Mouse (Mus musculus) layer of hippocampus, postnatal 10 days (tissue): ENCODE data around the gene Ankrd35. TPM values are rescaled to one million over a fixed set of nuclear protein-coding genes. Genes with fewer than 3 reads are reported as not detected.

Experiments used
- total RNA-seq, 2 experiments: library from RNA; stranded (reverse); gene quantifications; 2 replicates each; pipeline ENCODE4 v1.2.3; 2021

Gene Ankrd35
- total RNA-seq, 2 experiments from 2014 or later = 6.9 to 7.4 TPM

Other genes starting within 250 kb of the Ankrd35 start
- gene BC107364, start 217.8 kb upstream of the Ankrd35 start, total RNA-seq = not detected
- gene Hfe2, start 145.0 kb upstream of the Ankrd35 start, total RNA-seq = under 1 TPM; 0.41 to 0.49 TPM
- 10 to 100 TPM; 36.5 to 46.1 TPM for gene Txnip, start 112.2 kb upstream of the Ankrd35 start, total RNA-seq
- gene Gm16253, start 93.1 kb upstream of the Ankrd35 start, total RNA-seq = not detected
- 10 to 100 TPM; 27.5 to 28.6 TPM for gene Polr3gl, start 76.0 kb upstream of the Ankrd35 start, total RNA-seq
- gene Ankrd34a, start 73.5 kb upstream of the Ankrd35 start, total RNA-seq = 10 to 100 TPM; 41.3 to 45.5 TPM
- 10 to 100 TPM; 40.8 to 44.5 TPM for gene Lix1l, start 69.0 kb upstream of the Ankrd35 start, total RNA-seq
- 10 to 100 TPM; 69.9 to 75.6 TPM for gene Rbm8a, start 40.2 kb upstream of the Ankrd35 start, total RNA-seq
- gene Pex11b, start 34.8 kb upstream of the Ankrd35 start, total RNA-seq = 10 to 100 TPM; 43.2 to 50.3 TPM
- gene Gm42957, start 34.7 kb upstream of the Ankrd35 start, total RNA-seq = under 1 TPM; 0.25 to 0.34 TPM
- 1 to 10 TPM; 1.4 to 1.8 TPM for gene Itga10, start 24.5 kb upstream of the Ankrd35 start, total RNA-seq
- 10 to 100 TPM; 25.6 to 31.7 TPM for gene Pias3, start 26.3 kb downstream of the Ankrd35 start, total RNA-seq
- gene Nudt17, start 38.4 kb downstream of the Ankrd35 start, total RNA-seq = 10 to 100 TPM in 1 of 2 experiments, 1 to 10 TPM in 1; 9.8 to 11.0 TPM
- gene Polr3c, start 57.5 kb downstream of the Ankrd35 start, total RNA-seq = 10 to 100 TPM; 26.4 to 28.1 TPM
- 10 to 100 TPM; 46.3 to 56.3 TPM for gene Rnf115, start 57.5 kb downstream of the Ankrd35 start, total RNA-seq
- under 1 TPM; 0.14 to 0.25 TPM for gene Pdzk1, start 159.2 kb downstream of the Ankrd35 start, total RNA-seq
- not detected for gene Cd160, start 159.2 kb downstream of the Ankrd35 start, total RNA-seq
- 1 to 10 TPM; 1.9 to 2.1 TPM for gene Gja5, start 234.6 kb downstream of the Ankrd35 start, total RNA-seq
- gene Gpr89, start 235.2 kb downstream of the Ankrd35 start, total RNA-seq = 10 to 100 TPM; 33.8 to 45.6 TPM